In the genomic region with DNA sequence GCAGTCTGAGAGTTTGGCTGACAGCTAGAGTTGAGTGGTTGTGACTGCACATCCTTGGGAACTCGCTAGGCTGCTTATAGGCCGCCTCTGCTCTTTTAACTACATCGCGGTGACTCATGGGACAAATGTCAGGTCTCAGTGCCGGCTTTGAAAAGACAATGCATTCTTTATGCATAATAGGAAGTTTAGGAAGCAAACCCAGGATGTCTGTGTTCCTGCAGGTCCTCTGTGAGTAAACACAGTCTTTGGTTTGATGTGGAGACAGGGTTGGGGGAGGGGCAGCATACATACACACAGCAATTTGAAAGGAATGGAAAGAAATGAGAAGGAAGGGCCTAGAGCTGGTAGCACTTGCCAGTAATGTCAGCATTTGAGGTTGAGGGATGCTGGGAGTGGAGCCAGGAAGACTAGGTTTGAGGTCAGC, we compare ENCODE assay signal across 10 mouse cellular contexts. TPM values are rescaled to one million over a fixed set of nuclear protein-coding genes. Genes with fewer than 3 reads are reported as not detected.
A peak's percentile ranks its signal among the peaks of the same experiment; 100 is the strongest.
DNase-seq lines count a peak whose midpoint lies in the region; ATAC-seq and TF ChIP-seq lines count a peak whose summit lies in the region.
"Had no signal": no experiment of that assay in that cellular context is flagged by ENCODE, and none has a peak within 500 bp of the region (broad histone marks: within the 10 kb centered on the region; RNA-seq: fewer than 3 reads in every experiment).

No protein-coding gene starts in this region.

- in situ Hi-C loops in CH12.LX (cut with MboI; ENCODE audit: low pct_ligation_motif_present, low pct_unique_long_range_greater_than_20kb, low sequenced_read_pairs): no loop called here

- WGBS in hindbrain, embryonic 11.5 days: 56% methylated on average over 5 of the region's 5 CpGs
- WGBS in hindbrain, embryonic 14.5 days: 49% methylated on average over 5 of the region's 5 CpGs
- 29% methylated on average over 5 of the region's 5 CpGs for WGBS in forebrain, embryonic 14.5 days

- ATAC-seq in CD4-positive, CD25-positive, alpha-beta regulatory T cell, adult 4 months: no peak
- no peak for ATAC-seq in hindbrain, embryonic 11.5 days (ENCODE audit: low FRiP score)
- no peak for ATAC-seq in hindbrain, embryonic 14.5 days (ENCODE audit: low FRiP score)
- ATAC-seq in forebrain, embryonic 14.5 days: peak; percentile 20; the same call in 1 of the 2 replicates

- no peaks in the 10 kb centered on the region for H3K27me3 ChIP-seq in hindbrain, embryonic 11.5 days (ENCODE audit: control insufficient read depth, insufficient read depth, low read length)
- no peaks in the 10 kb centered on the region for H3K27me3 ChIP-seq in hindbrain, embryonic 14.5 days (ENCODE audit: control insufficient read depth, insufficient read depth, low read length)
- H3K27me3 ChIP-seq in CH12.LX (replicated peaks): no peaks in the 10 kb centered on the region
- no peaks in the 10 kb centered on the region for H3K27me3 ChIP-seq in forebrain, embryonic 14.5 days (replicated peaks; ENCODE audit: control insufficient read depth, insufficient read depth, low read length)
- H3K27me3 ChIP-seq: liver, embryonic 13.5 days had no signal

- no peak for TF ChIP-seq CTCF in CH12.LX (conservative IDR thresholded peaks at IDR 0.05 in 1 of 2, IDR thresholded peaks at IDR 0.05 in 1 of 2; ENCODE audit: low read depth in 2 of 2, low read length in 2 of 2)

- no peaks in the 10 kb centered on the region for H3K9me3 ChIP-seq in hindbrain, embryonic 11.5 days (ENCODE audit: control insufficient read depth, low read length)
- H3K9me3 ChIP-seq in hindbrain, embryonic 14.5 days (ENCODE audit: control insufficient read depth, low read length): no peaks in the 10 kb centered on the region
- H3K9me3 ChIP-seq in CH12.LX (replicated peaks; ENCODE audit: low read length): no peaks in the 10 kb centered on the region
- no peaks in the 10 kb centered on the region for H3K9me3 ChIP-seq in forebrain, embryonic 14.5 days (replicated peaks; ENCODE audit: control insufficient read depth, low read length)
- H3K9me3 ChIP-seq: liver, embryonic 13.5 days had no signal

- H3K4me1 ChIP-seq in hindbrain, embryonic 11.5 days (replicated peaks; ENCODE audit: control insufficient read depth, insufficient read depth, low read length): peaks cover 3% of the 10 kb centered on the region; the same call in 1 of the 2 replicates
- H3K4me1 ChIP-seq in hindbrain, embryonic 14.5 days (replicated peaks; ENCODE audit: control insufficient read depth, insufficient read depth, low read length): peaks cover 5% of the 10 kb centered on the region; the same call in 1 of the 2 replicates
- peaks cover 15 to 56% of the 10 kb centered on the region in 2 experiments for H3K4me1 ChIP-seq in CH12.LX (ENCODE audit: control insufficient read depth in 1 of 2, insufficient read depth in 2 of 2)
- peaks cover 8% of the 10 kb centered on the region for H3K4me1 ChIP-seq in forebrain, embryonic 14.5 days (ENCODE audit: control insufficient read depth, insufficient read depth, low read length)
- H3K4me1 ChIP-seq: liver, embryonic 13.5 days had no signal

- H3K4me3 ChIP-seq in hindbrain, embryonic 11.5 days (ENCODE audit: low read depth, low read length): no peak overlapping the region
- no peak overlapping the region for H3K4me3 ChIP-seq in hindbrain, embryonic 14.5 days (replicated peaks; ENCODE audit: low read length)
- H3K4me3 ChIP-seq in CH12.LX (replicated peaks in 1 of 3; ENCODE audit: low read depth in 2 of 3, low read length in 2 of 3, poor library complexity in 1 of 3): no peak overlapping the region
- no peak overlapping the region for H3K4me3 ChIP-seq in forebrain, embryonic 14.5 days (ENCODE audit: low read depth, low read length)
- H3K4me3 ChIP-seq: liver, embryonic 13.5 days had no signal

- TF ChIP-seq POLR2A in CH12.LX (IDR thresholded peaks at IDR 0.05; ENCODE audit: low read depth, low read length): no peak

- TF ChIP-seq RAD21 in CH12.LX (IDR thresholded peaks at IDR 0.05; ENCODE audit: low read depth, low read length): no peak

- H3K4me2 ChIP-seq in hindbrain, embryonic 11.5 days (replicated peaks; ENCODE audit: low read depth, low read length): no peak overlapping the region
- no peak overlapping the region for H3K4me2 ChIP-seq in hindbrain, embryonic 14.5 days (replicated peaks)
- no peak overlapping the region for H3K4me2 ChIP-seq in CH12.LX (ENCODE audit: insufficient read depth, low read depth, poor library complexity, severe bottlenecking)
- H3K4me2 ChIP-seq in forebrain, embryonic 14.5 days (ENCODE audit: low read length): no peak overlapping the region
- H3K4me2 ChIP-seq: liver, embryonic 13.5 days had no signal

- H3K9ac ChIP-seq in hindbrain, embryonic 11.5 days (ENCODE audit: low read depth, low read length): no peak overlapping the region
- no peak overlapping the region for H3K9ac ChIP-seq in hindbrain, embryonic 14.5 days
- no peak overlapping the region for H3K9ac ChIP-seq in CH12.LX (ENCODE audit: insufficient read depth, low read depth)
- H3K9ac ChIP-seq in forebrain, embryonic 14.5 days (ENCODE audit: low read length): no peak overlapping the region
- H3K9ac ChIP-seq: liver, embryonic 13.5 days had no signal

- dilution Hi-C loops in CH12.LX (cut with MboI; ENCODE audit: extremely low pct_ligation_motif_present, extremely low pct_unique_long_range_greater_than_20kb, low sequenced_read_pairs): no loop called here

- H3K79me2 ChIP-seq in CH12.LX (replicated peaks; ENCODE audit: control insufficient read depth, extremely low read depth, insufficient read depth, poor library complexity, severe bottlenecking): no peaks in the 10 kb centered on the region

- H3K27ac ChIP-seq in hindbrain, embryonic 11.5 days (ENCODE audit: low read depth, low read length): peak overlapping the region; percentile 4; the same call in 1 of the 2 replicates
- no peak overlapping the region for H3K27ac ChIP-seq in hindbrain, embryonic 14.5 days
- no peak overlapping the region for H3K27ac ChIP-seq in CH12.LX (ENCODE audit: insufficient read depth, low read depth)
- 0 out of 2 replicates have a peak overlapping the region, but pooled peaks have one; percentile 14 for H3K27ac ChIP-seq in forebrain, embryonic 14.5 days (ENCODE audit: low read depth, low read length)
- H3K27ac ChIP-seq: liver, embryonic 13.5 days had no signal

- TF ChIP-seq EP300 in CH12.LX (IDR thresholded peaks at IDR 0.05; ENCODE audit: low read length): no peak

- no peaks in the 10 kb centered on the region for H3K36me3 ChIP-seq in hindbrain, embryonic 11.5 days (ENCODE audit: control insufficient read depth, insufficient read depth, low read length)
- no peaks in the 10 kb centered on the region for H3K36me3 ChIP-seq in hindbrain, embryonic 14.5 days (replicated peaks; ENCODE audit: control insufficient read depth, insufficient read depth)
- no peaks in the 10 kb centered on the region for H3K36me3 ChIP-seq in CH12.LX (replicated peaks in 1 of 2; ENCODE audit: control insufficient read depth in 1 of 2, insufficient read depth in 1 of 2, low read length in 1 of 2)
- H3K36me3 ChIP-seq in forebrain, embryonic 14.5 days (ENCODE audit: control insufficient read depth, insufficient read depth, low read length): no peaks in the 10 kb centered on the region
- H3K36me3 ChIP-seq: liver, embryonic 13.5 days had no signal

- DNase-seq in CD4-positive, CD25-positive, alpha-beta regulatory T cell, adult 2 months (ENCODE audit: low read depth, low spot score): peak; percentile 9
- DNase-seq in hindbrain, embryonic 11.5 days (ENCODE audit: low spot score): peak; percentile 25
- DNase-seq in hindbrain, embryonic 14.5 days (ENCODE audit: low spot score): no peak
- DNase-seq in CH12.LX (ENCODE audit: extremely low read depth): no peak
- DNase-seq in forebrain, embryonic 14.5 days (ENCODE audit: low spot score): peak; percentile 57
- no peak for DNase-seq in urinary bladder, postnatal 14 days (ENCODE audit: low spot score)
- no peak for DNase-seq in right cerebral cortex, postnatal 4 days
- DNase-seq: gastrocnemius, postnatal 36 days; liver, embryonic 13.5 days had no signal

TF ChIP-seq in CH12.LX, 34 proteins besides CTCF, POLR2A, EP300 and RAD21:
- no peak for TF ChIP-seq GABPA (IDR thresholded peaks at IDR 0.05; ENCODE audit: insufficient replicate concordance, low read depth, low read length)
- TF ChIP-seq CHD2 (IDR thresholded peaks at IDR 0.05; ENCODE audit: low read length): peak; percentile 23; the same call in 1 of the 2 replicates

RNA-seq across cellular contexts. Expression of gene Fam43a, which starts 56.3 kb away (rescaled TPM):
- under 1 TPM in 1 of 2 experiments, not detected in 1; 0.91 TPM for polyA plus RNA-seq in CD4-positive, CD25-positive, alpha-beta regulatory T cell, adult 4 months (2017; shearing (Covaris generic))
- 6.7 TPM in 2 replicates for polyA plus RNA-seq in hindbrain, embryonic 11.5 days (2014; fragmentation: Nextera tagmentation; extraction: Ambion mirVana)
- polyA plus RNA-seq in hindbrain, embryonic 14.5 days (2014; fragmentation: Nextera tagmentation; extraction: Ambion mirVana): 10.2 and 10.7 TPM in 2 replicates
- total RNA-seq in CH12.LX (2012; rRNA removed): 82.2 and 106 TPM in 2 replicates
- 77.1 and 82.1 TPM in 2 replicates for total RNA-seq in CH12.LX (2014; rRNA removed)
- polyA plus RNA-seq in CH12.LX (2012; ENCODE audit: insufficient read length, low read depth): 106 and 121 TPM in 2 replicates
- 6.1 and 6.7 TPM in 2 replicates for polyA plus RNA-seq in forebrain, embryonic 14.5 days (2014; fragmentation: Nextera tagmentation; extraction: Ambion mirVana)

Comparison
In these comparisons a context has a peak if more than half of its experiments do, and no peak if none do; other contexts are left out.
1. DNase-seq: peak in CD4-positive, CD25-positive, alpha-beta regulatory T cell, adult 2 months (single experiment), hindbrain, embryonic 11.5 days (single experiment) and forebrain, embryonic 14.5 days (single experiment); none in hindbrain, embryonic 14.5 days (single experiment), CH12.LX (single experiment), urinary bladder, postnatal 14 days (single experiment) and right cerebral cortex, postnatal 4 days (single experiment).
2. H3K27ac ChIP-seq: peak in hindbrain, embryonic 11.5 days (single experiment) and forebrain, embryonic 14.5 days (single experiment); none in hindbrain, embryonic 14.5 days (single experiment) and CH12.LX (single experiment).